Mouse (Mus musculus) olfactory bulb, adult 2 months (tissue): Measurements from ENCODE around the gene Gp6.

Experiments
- CTCF ChIP-seq: fragments of 200-500 bp; IDR thresholded peaks from 2 replicates; pipeline ENCODE4 v1.5.1; 2012; ENCODE audit warnings: low read depth, mild to moderate bottlenecking, low read length, moderate library complexity; ENCODE audit not compliant: insufficient read depth
- POLR2A ChIP-seq: fragments of 200-500 bp; IDR thresholded peaks from 2 replicates; pipeline ENCODE4 v1.6.1; 2012; ENCODE audit warnings: mild to moderate bottlenecking, low read depth, low read length, moderate library complexity; ENCODE audit not compliant: insufficient read depth

DNA sequence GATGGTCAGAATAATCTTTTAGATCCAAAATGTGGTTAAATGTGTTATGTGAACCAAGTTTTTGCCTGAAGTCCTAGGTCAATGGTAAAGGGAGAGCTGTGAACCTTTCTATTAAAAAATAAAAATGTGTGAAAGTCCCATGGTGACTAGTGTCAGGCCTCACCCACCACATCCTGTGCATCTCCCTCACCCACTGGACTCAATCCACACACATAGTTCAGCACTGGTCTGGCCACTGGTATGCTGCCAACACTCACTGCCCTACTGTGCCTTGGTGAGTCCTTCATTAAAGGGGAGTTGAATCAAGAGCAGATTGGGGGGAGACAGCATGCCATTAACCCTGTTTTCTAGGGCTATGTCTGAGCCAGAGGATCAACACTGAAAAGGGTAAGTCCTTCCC lies 60.0 kb downstream of the Gp6 start, which contains the start of gene Ncr1:
- no peak for TF ChIP-seq POLR2A
- no peak for TF ChIP-seq CTCF
